Mouse (Mus musculus) midbrain, postnatal 0 days (tissue): Measurements from ENCODE around the gene Smim17. TPM values are rescaled to one million over a fixed set of nuclear protein-coding genes. Genes with fewer than 3 reads are reported as not detected.
A peak's percentile ranks its signal among the peaks of the same experiment; 100 is the strongest.

Experiments used
- ATAC-seq: fragments of 200-750 bp; cut with Nextera tagmentation; 2 replicates; pipeline ENCODE4 v1.8.0; 2017; ENCODE audit warnings: moderate number of reproducible peaks, mild to moderate bottlenecking, moderate TSS enrichment, moderate library complexity; ENCODE audit not compliant: low FRiP score
- DNase-seq: peaks from one replicate; pipeline ENCODE4 v3.0.0-alpha.2; 2015; ENCODE audit warnings: low spot score
- H3K27ac ChIP-seq: fragments of 300-500 bp; sonication (generic); 2 replicates; pipeline ENCODE4 v1.5.1; 2014; ENCODE audit warnings: low read depth, mild to moderate bottlenecking, low read length, mixed read lengths
- H3K27me3 ChIP-seq: fragments of 300-500 bp; sonication (generic); 2 replicates; pipeline ENCODE4 v1.6.1; 2014; ENCODE audit warnings: low read length, control low read depth, mixed read lengths; ENCODE audit not compliant: insufficient read depth
- H3K36me3 ChIP-seq: fragments of 300-500 bp; sonication (generic); 2 replicates; pipeline ENCODE4 v1.6.1; 2014; ENCODE audit warnings: low read length, control low read depth, mixed read lengths; ENCODE audit not compliant: insufficient read depth
- H3K4me1 ChIP-seq: fragments of 300-500 bp; sonication (generic); 2 replicates; pipeline ENCODE4 v1.6.1; 2014; ENCODE audit warnings: mild to moderate bottlenecking, control low read depth, antibody characterized with exemption, low read length, mixed read lengths; ENCODE audit not compliant: insufficient read depth
- H3K4me2 ChIP-seq: fragments of 300-500 bp; sonication (generic); 2 replicates; pipeline ENCODE4 v1.6.1; 2014; ENCODE audit warnings: low read depth, mild to moderate bottlenecking, low read length, mixed read lengths; ENCODE audit not compliant: poor library complexity, severe bottlenecking
- H3K4me3 ChIP-seq: fragments of 300-500 bp; sonication (generic); 2 replicates; pipeline ENCODE4 v1.5.1; 2014; ENCODE audit warnings: low read depth, mild to moderate bottlenecking, low read length, moderate library complexity
- H3K9ac ChIP-seq: fragments of 300-500 bp; sonication (generic); replicated peaks from 2 replicates; pipeline ENCODE4 v1.6.1; 2014; ENCODE audit warnings: mild to moderate bottlenecking, low read length, moderate library complexity, mixed read lengths; ENCODE audit not compliant: poor library complexity, severe bottlenecking
- H3K9me3 ChIP-seq: fragments of 300-500 bp; sonication (generic); 2 replicates; pipeline ENCODE4 v1.6.1; 2016; ENCODE audit warnings: low read length, control low read depth
- CTCF ChIP-seq: IDR thresholded peaks from 2 replicates; pipeline ENCODE4 v1.5.1; 2016; ENCODE audit warnings: antibody characterized with exemption, mild to moderate bottlenecking
- WGBS: fragments of 180-500 bp; shearing (Covaris S2); extraction: QIAGEN DNeasy Blood & Tissue Kit; methylation state at CpG from one replicate; pipeline ENCODE4 v1.1.7; 2014; 5-methylcytosine and 5-hydroxymethylcytosine counted together
- polyA plus RNA-seq: library from polyadenylated mRNA; unstranded; fragments of >200 nt; fragmentation: Nextera tagmentation; extraction: Ambion mirVana; gene quantifications from 2 replicates; pipeline ENCODE4 v1.2.1, GENCODE M21; 2015
- total RNA-seq: library from RNA; depleted of rRNA; stranded (reverse); fragments of >200 nt; gene quantifications from 2 replicates; pipeline ENCODE4 v1.2.3, GENCODE M21; 2014

Smim17 gene
- total and polyA plus RNA-seq, 2 experiments from 2014 or later: 6.3 to 21.8 TPM

DNA sequence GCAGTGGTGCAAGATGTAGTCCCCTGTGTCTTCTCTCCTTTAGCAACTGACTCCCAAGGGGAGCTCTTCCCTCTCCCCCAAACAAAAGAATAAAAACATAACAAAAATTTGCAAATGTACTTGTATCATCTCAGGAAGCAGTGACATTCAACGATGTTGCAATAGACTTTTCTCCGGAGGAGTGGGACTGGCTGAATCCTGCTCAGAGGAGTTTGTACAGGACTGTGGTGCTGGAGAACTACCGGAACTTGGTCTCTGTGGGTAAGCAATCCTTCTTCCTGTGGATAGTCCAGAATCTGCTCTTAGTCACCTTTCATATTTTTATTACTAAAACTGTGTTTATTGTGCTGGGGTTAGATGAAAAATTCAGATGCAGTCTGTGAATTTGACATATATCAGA is 25.5 kb upstream of the Smim17 start:
- Histone ChIP-seq H3K36me3 (peaks cover 16% of the 10 kb centered on the region), H3K4me2 (no peak overlapping the region), H3K27me3 (no peaks in the 10 kb centered on the region), H3K4me1 (no peaks in the 10 kb centered on the region), H3K9me3 (no peaks in the 10 kb centered on the region), H3K9ac (no peak overlapping the region), H3K27ac (no peak overlapping the region), H3K4me3 (no peak overlapping the region)
- ATAC-seq: no peak
- WGBS: 91% methylated on average over 3 of the region's 3 CpGs
- TF ChIP-seq CTCF: no peak
- no peak for DNase-seq

GRCm38 (mm10) chr7:6378441-6378840 is 20.1 kb upstream of the Smim17 start:
- H3K9me3 ChIP-seq: no peaks in the 10 kb centered on the region
- H3K4me1 ChIP-seq: no peaks in the 10 kb centered on the region
- no peak overlapping the region for H3K9ac ChIP-seq
- 89% methylated on average over 8 of the region's 8 CpGs for WGBS
- no peak overlapping the region for H3K27ac ChIP-seq
- peaks cover 16% of the 10 kb centered on the region for H3K36me3 ChIP-seq
- H3K4me3 ChIP-seq: no peak overlapping the region
- no peak for TF ChIP-seq CTCF
- DNase-seq: no peak
- ATAC-seq: no peak
- H3K4me2 ChIP-seq: no peak overlapping the region
- H3K27me3 ChIP-seq: no peaks in the 10 kb centered on the region

GRCm38 (mm10) chr7:6381431-6381830 is 17.1 kb upstream of the Smim17 start:
- H3K4me1 ChIP-seq: peaks cover 5% of the 10 kb centered on the region
- DNase-seq (no peak), ATAC-seq (no peak)
- no peak overlapping the region for H3K9ac ChIP-seq
- no peaks in the 10 kb centered on the region for H3K9me3 ChIP-seq
- H3K27me3 ChIP-seq: no peaks in the 10 kb centered on the region
- peak; percentile 32 for TF ChIP-seq CTCF
- no peak overlapping the region for H3K4me2 ChIP-seq
- peaks cover 15% of the 10 kb centered on the region; the same call in 1 of the 2 replicates for H3K36me3 ChIP-seq
- no peak overlapping the region for H3K27ac ChIP-seq
- WGBS: 78% methylated on average over 2 of the region's 2 CpGs
- no peak overlapping the region for H3K4me3 ChIP-seq

DNA sequence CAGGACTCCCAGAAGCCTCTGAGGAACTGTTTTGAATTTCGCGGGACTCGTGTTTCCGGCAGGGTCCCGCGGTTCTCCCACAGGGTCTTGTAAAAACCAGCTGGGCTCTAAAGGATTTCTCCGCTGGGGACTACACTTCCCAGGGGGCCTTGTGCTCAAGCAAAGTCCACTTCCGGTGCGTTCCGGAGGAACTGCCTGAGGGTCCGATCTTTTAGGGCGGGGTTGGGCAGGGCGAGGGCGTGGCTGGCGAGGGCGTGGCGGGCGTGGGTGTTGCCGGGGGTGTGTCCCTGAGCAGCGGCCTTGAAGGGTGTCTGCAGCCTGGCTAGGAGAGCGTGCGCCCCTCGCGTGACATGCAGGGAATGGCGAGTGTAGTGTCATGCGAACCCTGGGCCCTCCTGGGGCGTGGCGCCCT is 15.5 kb upstream of the Smim17 start, which contains the start of gene Zfp28:
Gene Zfp28, plus strand, starts transcription at position 252 of the 412 bp plus-strand sequence.
- TF ChIP-seq CTCF: peak; percentile 47
- peak within 1 kb of the TSS; percentile 69 for H3K27ac ChIP-seq
- peak within 1 kb of the TSS; percentile 66 for H3K4me3 ChIP-seq
- DNase-seq (peak; percentile 98), ATAC-seq (peak; percentile 94)
- peaks cover 5% of the 10 kb centered on the region for H3K4me1 ChIP-seq
- WGBS: 0% methylated on average over 26 of the region's 28 CpGs
- H3K36me3 ChIP-seq: peaks cover 20% of the 10 kb centered on the region; the same call in 1 of the 2 replicates
- peak within 1 kb of the TSS; percentile 89 for H3K4me2 ChIP-seq
- H3K9ac ChIP-seq: peak within 1 kb of the TSS; percentile 83
- no peaks in the 10 kb centered on the region for H3K27me3 ChIP-seq
- H3K9me3 ChIP-seq: no peaks in the 10 kb centered on the region

DNA sequence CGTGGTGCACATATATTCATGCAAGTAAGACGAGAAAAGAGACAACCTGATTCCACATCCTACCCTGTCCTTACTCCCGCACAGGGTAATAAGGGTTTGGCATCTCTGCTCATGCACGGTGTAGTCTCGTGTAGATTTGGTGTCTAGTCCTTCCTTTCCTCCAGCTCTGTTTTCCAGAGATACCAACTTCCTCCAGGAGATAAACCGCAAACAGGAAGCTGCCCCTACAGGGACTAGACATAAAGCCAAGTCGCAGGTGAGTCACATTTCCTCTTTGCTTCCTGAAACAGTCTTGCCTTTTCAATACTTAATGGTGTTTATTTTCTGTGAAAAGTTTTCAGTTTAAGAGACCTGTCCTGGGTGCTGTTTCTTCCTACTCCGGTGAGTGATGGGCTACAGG is 14.5 kb upstream of the Smim17 start:
- no peak overlapping the region for H3K27ac ChIP-seq
- TF ChIP-seq CTCF: no peak
- H3K9me3 ChIP-seq: no peaks in the 10 kb centered on the region
- ATAC-seq: no peak
- peak overlapping the region; percentile 66 for H3K4me3 ChIP-seq
- peak overlapping the region; percentile 89 for H3K4me2 ChIP-seq
- peaks cover 5% of the 10 kb centered on the region for H3K4me1 ChIP-seq
- DNase-seq: no peak
- no peak overlapping the region for H3K9ac ChIP-seq
- peaks cover 22% of the 10 kb centered on the region; the same call in 1 of the 2 replicates for H3K36me3 ChIP-seq
- H3K27me3 ChIP-seq: no peaks in the 10 kb centered on the region
- WGBS: 77% methylated on average over 8 of the region's 8 CpGs

DNA sequence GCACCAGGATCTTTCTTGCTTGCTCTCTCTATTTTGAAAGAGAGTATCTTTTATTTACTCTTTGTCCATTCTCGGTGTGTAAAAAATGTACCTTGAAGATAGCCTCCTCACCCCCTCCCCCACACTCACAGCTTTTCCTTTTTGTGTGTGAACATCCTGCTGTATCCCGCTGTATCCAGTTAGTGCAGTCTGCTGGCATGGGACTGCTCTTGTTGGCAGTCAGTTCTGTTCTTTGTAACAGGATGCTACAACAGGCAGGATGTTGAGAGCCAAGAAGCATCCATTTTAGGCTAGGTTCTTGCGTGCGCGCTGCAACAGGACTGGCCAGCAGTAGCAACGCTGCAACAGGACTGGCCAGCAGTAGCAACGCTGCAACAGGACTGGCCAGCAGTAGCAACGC is 11.5 kb upstream of the Smim17 start:
- Histone ChIP-seq H3K36me3 (peaks cover 32% of the 10 kb centered on the region), H3K4me1 (peaks cover 5% of the 10 kb centered on the region), H3K27ac (no peak overlapping the region), H3K27me3 (no peaks in the 10 kb centered on the region), H3K9ac (no peak overlapping the region), H3K9me3 (no peaks in the 10 kb centered on the region), H3K4me2 (no peak overlapping the region), H3K4me3 (no peak overlapping the region)
- TF ChIP-seq CTCF: no peak
- no peak for ATAC-seq
- 96% methylated on average over 7 of the region's 8 CpGs for WGBS
- no peak for DNase-seq
